Mouse (Mus musculus): ENCODE results near the gene Mms19. TPM values are rescaled to one million over a fixed set of nuclear protein-coding genes. Genes with fewer than 3 reads are reported as not detected.
"Not testable (repeated sequence)": the region's sequence is repeated elsewhere in the genome, so short reads cannot be mapped to it uniquely, and the experiment has no call there.

The Mms19 gene
- polyA plus RNA-seq, 1 experiment from 2014 or later: 27.6 TPM

DNA sequence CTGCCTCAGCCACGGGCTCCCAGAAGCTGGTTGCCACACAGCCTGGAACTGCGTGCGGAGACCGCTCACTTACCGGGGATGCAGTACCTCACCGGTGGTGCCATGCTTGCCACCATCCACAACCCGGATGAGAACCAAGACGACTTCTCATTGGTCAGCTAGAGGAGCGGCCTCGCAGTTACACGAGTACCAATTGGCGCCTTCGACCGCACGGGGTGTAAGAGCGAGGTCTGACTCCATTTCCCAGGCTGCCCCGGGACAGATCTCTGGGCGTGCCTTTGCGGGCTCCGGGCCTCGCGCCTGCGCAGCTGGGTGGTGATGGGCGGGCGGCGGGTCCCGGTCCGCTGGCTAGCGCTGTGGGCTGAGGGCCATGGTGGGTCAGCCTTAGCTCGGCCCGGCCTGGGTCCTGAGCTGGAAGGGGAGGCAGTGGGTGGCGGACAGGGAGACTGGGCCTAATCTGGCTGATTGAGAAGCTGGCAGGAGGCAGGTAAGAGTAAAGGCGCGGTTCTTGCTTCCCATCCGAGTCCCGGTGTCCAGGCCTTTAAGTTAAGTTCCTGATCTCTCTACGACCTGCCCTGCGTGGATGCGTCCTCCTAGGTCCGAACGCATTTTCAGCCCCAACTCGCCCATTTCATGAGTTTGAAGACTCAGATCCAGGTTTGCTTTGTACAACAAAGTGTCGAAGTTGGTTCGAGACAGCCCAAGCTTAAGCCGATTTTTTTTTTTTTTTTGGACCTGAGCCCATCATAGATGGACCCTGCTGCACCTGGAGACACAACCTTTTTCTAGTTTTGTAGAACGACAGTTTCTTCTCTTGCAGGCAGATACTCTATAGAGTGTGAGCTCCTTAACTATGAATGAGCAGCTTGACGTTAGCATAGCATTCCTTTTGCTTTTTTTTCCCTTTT lies 47.5 kb downstream of the Mms19 start, which contains the start of the genes Exosc1 and Zdhhc16:
Gene Exosc1 (minus strand): TSS at position 245 of the 908 bp plus-strand sequence.
Gene Zdhhc16 (plus strand): TSS at position 302 of the 908 bp plus-strand sequence.
- peak within 1 kb of the TSS; percentile 87 for H3K4me2 ChIP-seq (ENCODE audit: low read depth, low read length)
- peak within 1 kb of the TSS; percentile 27; the same call in 1 of the 2 replicates for H3K27ac ChIP-seq (ENCODE audit: low read length)
- WGBS: under 1% methylated on average over 47 of the region's 47 CpGs
- no peaks in the 10 kb centered on the region for H3K9me3 ChIP-seq (replicated peaks; ENCODE audit: control insufficient read depth, low read length)
- peaks cover 15% of the 10 kb centered on the region for H3K4me1 ChIP-seq (ENCODE audit: control insufficient read depth, insufficient read depth, low read length)
- H3K27me3 ChIP-seq (ENCODE audit: control insufficient read depth, insufficient read depth, low read length): no peaks in the 10 kb centered on the region
- peak; percentile 100 for ATAC-seq (ENCODE audit: insufficient read depth, low FRiP score)
- H3K36me3 ChIP-seq (ENCODE audit: control insufficient read depth, insufficient read depth, low read length): no peaks in the 10 kb centered on the region
- H3K4me3 ChIP-seq (replicated peaks; ENCODE audit: low read length): peak within 1 kb of the TSS; percentile 96
- H3K9ac ChIP-seq (ENCODE audit: low read length): peak within 1 kb of the TSS; percentile 87

DNA sequence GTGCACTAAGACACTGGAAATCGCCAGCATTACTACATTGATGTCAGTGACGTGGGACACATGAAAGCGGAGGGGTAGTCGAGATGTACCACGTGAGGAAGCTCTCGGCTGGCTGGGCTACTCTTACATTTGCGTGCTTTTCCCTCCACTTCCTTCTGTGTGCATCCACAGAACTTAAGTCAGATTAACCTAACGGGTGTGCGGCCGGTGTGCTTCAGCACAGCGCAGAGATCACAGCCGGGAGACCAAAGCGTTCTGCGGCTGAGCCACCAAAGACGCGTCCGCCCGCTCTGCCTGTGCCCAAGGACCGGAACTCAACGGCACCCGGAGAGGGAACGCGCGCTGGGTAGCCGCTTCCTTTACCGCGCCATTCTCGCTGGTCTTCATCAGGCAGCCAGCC lies 48.3 kb downstream of the Mms19 start:
- Histone ChIP-seq H3K9me3 (replicated peaks; ENCODE audit: control insufficient read depth, low read length) (no peaks in the 10 kb centered on the region), H3K36me3 (ENCODE audit: control insufficient read depth, insufficient read depth, low read length) (no peaks in the 10 kb centered on the region), H3K9ac (ENCODE audit: low read length) (peak overlapping the region; percentile 87), H3K4me3 (replicated peaks; ENCODE audit: low read length) (peak overlapping the region; percentile 96), H3K4me1 (ENCODE audit: control insufficient read depth, insufficient read depth, low read length) (peaks cover 15% of the 10 kb centered on the region), H3K27me3 (ENCODE audit: control insufficient read depth, insufficient read depth, low read length) (no peaks in the 10 kb centered on the region), H3K27ac (ENCODE audit: low read length) (peak overlapping the region; percentile 27; the same call in 1 of the 2 replicates), H3K4me2 (ENCODE audit: low read depth, low read length) (peak overlapping the region; percentile 87)
- under 1% methylated on average over 28 of the region's 28 CpGs for WGBS
- no peak for ATAC-seq (ENCODE audit: insufficient read depth, low FRiP score)

DNA sequence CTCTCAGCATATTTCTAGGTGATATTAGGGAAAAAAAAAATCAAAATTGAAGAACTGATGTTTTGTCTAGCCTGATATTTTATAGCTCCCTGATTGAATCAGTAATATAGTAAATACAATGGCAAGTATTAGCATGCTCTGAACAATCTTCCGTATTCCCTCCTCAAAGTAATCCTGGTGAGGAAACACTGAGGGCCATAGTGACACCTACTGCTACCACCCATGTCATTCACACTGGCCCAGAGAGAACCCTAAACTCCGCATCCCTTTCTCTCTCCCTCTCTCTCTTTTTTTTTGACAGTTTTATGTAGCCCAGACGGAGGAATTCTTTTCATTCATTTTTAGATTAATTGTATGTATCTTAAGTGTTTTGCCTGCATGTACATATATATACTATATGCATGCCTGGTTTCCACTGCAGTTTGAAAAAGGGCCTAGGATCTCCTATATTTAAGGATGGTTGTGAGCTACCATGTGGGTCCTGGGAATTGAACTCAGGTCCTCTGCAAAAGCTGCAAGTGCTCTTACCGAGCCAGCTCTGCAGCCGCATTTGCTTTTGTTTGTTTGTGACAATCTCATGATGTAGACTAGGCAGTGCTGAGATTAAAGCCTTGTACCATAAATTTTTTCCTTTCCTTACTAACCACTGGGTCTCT lies 60.4 kb downstream of the Mms19 start:
- Histone ChIP-seq H3K9ac (ENCODE audit: low read length) (no peak overlapping the region), H3K36me3 (ENCODE audit: control insufficient read depth, insufficient read depth, low read length) (peaks cover 27% of the 10 kb centered on the region), H3K4me2 (ENCODE audit: low read depth, low read length) (no peak overlapping the region), H3K4me1 (ENCODE audit: control insufficient read depth, insufficient read depth, low read length) (no peaks in the 10 kb centered on the region), H3K27ac (ENCODE audit: low read length) (no peak overlapping the region), H3K4me3 (replicated peaks; ENCODE audit: low read length) (no peak overlapping the region), H3K27me3 (ENCODE audit: control insufficient read depth, insufficient read depth, low read length) (no peaks in the 10 kb centered on the region), H3K9me3 (replicated peaks; ENCODE audit: control insufficient read depth, low read length) (no peaks in the 10 kb centered on the region)
- ATAC-seq (ENCODE audit: insufficient read depth, low FRiP score): no peak
- WGBS: 66% methylated on average over 5 of the region's 5 CpGs

DNA sequence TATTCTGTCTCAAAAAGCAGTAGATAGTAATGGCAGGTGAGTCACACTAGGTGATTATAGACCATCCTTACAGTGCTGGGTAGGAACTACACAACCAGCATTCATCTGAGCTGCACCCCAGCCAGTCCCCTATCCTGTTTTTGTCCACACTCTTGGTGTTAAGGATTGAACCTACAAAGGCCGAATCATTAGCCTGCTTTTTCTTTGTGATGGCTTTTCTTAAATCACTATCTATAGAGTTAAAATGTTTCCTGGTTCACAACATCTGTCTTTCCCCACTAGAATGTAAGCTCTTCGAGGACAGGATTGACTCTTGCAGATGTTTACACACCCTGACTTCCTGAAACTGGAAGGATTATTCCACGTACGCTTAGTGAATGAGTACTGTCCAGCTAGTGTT lies 61.5 kb downstream of the Mms19 start:
- Histone ChIP-seq H3K9me3 (replicated peaks; ENCODE audit: control insufficient read depth, low read length) (no peaks in the 10 kb centered on the region), H3K27ac (ENCODE audit: low read length) (no peak overlapping the region), H3K9ac (ENCODE audit: low read length) (no peak overlapping the region), H3K36me3 (ENCODE audit: control insufficient read depth, insufficient read depth, low read length) (peaks cover 27% of the 10 kb centered on the region), H3K4me1 (ENCODE audit: control insufficient read depth, insufficient read depth, low read length) (0 out of 2 replicates have a peak, but pooled peaks cover 1% of the 10 kb centered on the region), H3K27me3 (ENCODE audit: control insufficient read depth, insufficient read depth, low read length) (no peaks in the 10 kb centered on the region), H3K4me3 (replicated peaks; ENCODE audit: low read length) (no peak overlapping the region), H3K4me2 (ENCODE audit: low read depth, low read length) (no peak overlapping the region)
- 63% methylated on average over 4 of the region's 4 CpGs for WGBS
- no peak for ATAC-seq (ENCODE audit: insufficient read depth, low FRiP score)

DNA sequence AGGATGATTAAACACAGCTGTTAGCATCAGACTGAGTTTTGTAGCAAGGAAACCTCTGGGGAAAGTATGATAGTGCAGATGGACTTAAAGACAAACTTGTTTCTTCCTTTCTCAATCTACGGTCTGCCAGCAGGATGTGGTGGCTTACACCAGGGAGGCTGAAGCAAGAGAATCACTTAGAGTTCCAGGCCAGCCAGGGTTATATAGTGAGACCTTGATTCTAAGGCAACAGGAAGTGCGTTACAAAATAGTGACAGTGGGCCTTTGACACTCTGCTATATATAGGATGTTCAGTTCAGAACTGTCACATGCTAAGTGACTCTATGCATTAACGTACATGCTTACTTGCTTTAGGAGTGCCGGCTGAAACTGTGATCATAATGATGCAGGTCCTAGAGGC lies 64.1 kb downstream of the Mms19 start:
- Histone ChIP-seq H3K9ac (ENCODE audit: low read length) (no peak overlapping the region), H3K4me2 (ENCODE audit: low read depth, low read length) (no peak overlapping the region), H3K27me3 (ENCODE audit: control insufficient read depth, insufficient read depth, low read length) (no peaks in the 10 kb centered on the region), H3K36me3 (ENCODE audit: control insufficient read depth, insufficient read depth, low read length) (peaks cover 23% of the 10 kb centered on the region), H3K4me1 (ENCODE audit: control insufficient read depth, insufficient read depth, low read length) (peaks cover 18% of the 10 kb centered on the region), H3K27ac (ENCODE audit: low read length) (no peak overlapping the region), H3K9me3 (replicated peaks; ENCODE audit: control insufficient read depth, low read length) (no peaks in the 10 kb centered on the region), H3K4me3 (replicated peaks; ENCODE audit: low read length) (no peak overlapping the region)
- 85% methylated on average over 4 of the region's 4 CpGs for WGBS
- no peak for ATAC-seq (ENCODE audit: insufficient read depth, low FRiP score)

DNA sequence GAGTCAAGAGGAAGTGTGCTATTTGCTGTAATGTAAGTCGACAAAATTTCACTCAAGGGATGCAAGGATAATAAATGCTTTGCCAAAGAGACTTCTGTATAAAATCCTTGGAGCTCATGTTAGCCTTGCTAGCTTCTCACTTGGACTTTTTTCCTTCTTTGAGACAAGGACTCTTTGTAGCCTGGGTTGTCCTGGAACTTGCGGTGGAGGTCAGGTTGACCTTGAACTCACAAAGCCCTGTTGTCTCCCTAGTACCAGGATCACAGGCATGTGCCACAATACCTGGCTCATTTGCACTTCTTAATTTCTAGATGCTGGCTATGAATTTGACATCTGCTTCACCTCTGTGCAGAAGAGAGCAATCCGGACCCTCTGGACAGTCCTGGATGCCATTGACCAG lies 65.7 kb downstream of the Mms19 start:
- peaks cover 18% of the 10 kb centered on the region for H3K4me1 ChIP-seq (ENCODE audit: control insufficient read depth, insufficient read depth, low read length)
- no peak for ATAC-seq (ENCODE audit: insufficient read depth, low FRiP score)
- no peak overlapping the region for H3K4me3 ChIP-seq (replicated peaks; ENCODE audit: low read length)
- no peak overlapping the region for H3K9ac ChIP-seq (ENCODE audit: low read length)
- no peak overlapping the region for H3K4me2 ChIP-seq (ENCODE audit: low read depth, low read length)
- H3K27ac ChIP-seq (ENCODE audit: low read length): no peak overlapping the region
- H3K9me3 ChIP-seq (replicated peaks; ENCODE audit: control insufficient read depth, low read length): no peaks in the 10 kb centered on the region
- H3K27me3 ChIP-seq (ENCODE audit: control insufficient read depth, insufficient read depth, low read length): no peaks in the 10 kb centered on the region
- H3K36me3 ChIP-seq (ENCODE audit: control insufficient read depth, insufficient read depth, low read length): peaks cover 23% of the 10 kb centered on the region
- WGBS: 91% methylated on average over 3 of the region's 3 CpGs

DNA sequence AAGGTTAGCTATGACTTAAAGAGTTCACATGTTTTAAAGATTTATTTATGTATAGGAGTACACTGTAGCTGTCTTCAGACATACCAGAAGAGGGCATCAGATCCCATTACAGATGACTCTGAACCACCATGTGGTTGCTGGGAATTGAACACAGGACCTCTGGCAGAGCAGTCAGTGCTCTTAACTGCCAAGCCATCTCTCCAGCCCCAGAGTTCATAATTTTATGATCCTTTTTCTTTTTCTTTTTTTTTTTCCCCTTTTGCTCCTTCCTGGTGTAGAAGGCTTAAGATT lies 66.4 kb downstream of the Mms19 start:
- H3K27ac ChIP-seq (ENCODE audit: low read length); H3K27me3 ChIP-seq (ENCODE audit: control insufficient read depth, insufficient read depth, low read length); H3K9me3 ChIP-seq (replicated peaks; ENCODE audit: control insufficient read depth, low read length); ATAC-seq (ENCODE audit: insufficient read depth, low FRiP score): not testable (repeated sequence)
- Histone ChIP-seq H3K9ac (ENCODE audit: low read length) (peak overlapping the region; percentile 26; the same call in 1 of the 2 replicates), H3K36me3 (ENCODE audit: control insufficient read depth, insufficient read depth, low read length) (peaks cover 23% of the 10 kb centered on the region), H3K4me3 (replicated peaks; ENCODE audit: low read length) (0 out of 2 replicates have a peak overlapping the region, but pooled peaks have one; percentile 100), H3K4me2 (ENCODE audit: low read depth, low read length) (peak overlapping the region; percentile 82), H3K4me1 (ENCODE audit: control insufficient read depth, insufficient read depth, low read length) (peaks cover 18% of the 10 kb centered on the region)

DNA sequence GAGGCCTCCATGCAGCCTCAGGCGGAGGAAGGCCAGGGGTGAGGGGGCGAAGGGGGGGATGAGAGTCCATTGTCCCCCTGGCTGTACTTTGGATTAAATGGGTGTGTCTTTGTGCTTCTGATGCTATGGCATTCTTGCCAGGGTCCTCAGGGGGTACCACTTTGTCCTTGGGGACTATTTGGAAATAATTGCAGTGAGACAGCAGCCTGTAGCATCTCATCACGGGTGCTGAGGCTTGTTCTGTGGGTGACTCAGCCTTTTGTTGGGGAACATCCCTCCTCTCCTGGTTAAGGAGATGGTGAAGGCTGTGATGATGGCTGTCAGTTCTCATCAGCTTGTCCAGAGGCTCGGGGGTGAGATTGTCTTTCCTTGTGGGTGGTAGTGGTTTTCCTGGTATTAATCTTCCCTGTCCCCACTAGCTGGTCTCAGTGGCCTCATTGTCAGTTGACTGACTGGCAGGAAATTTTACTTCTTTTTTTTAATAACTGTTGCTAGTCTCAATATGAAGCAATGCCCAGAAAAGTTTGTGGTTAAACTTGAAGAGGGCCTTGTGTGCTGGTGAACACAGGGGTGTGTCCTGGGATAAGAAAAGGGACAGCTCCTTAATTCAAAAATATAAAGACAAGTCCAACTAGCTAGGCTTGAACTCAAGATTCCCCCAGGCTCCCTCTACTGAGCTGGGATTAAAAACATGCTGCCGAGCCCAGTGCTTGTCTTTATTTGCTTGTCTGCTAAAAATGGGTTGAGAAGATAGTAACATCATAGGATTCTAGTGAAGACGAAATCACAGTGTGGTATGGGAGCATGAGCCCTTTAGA lies 67.0 kb downstream of the Mms19 start:
- Histone ChIP-seq H3K4me2 (ENCODE audit: low read depth, low read length) (peak overlapping the region; percentile 82), H3K27ac (ENCODE audit: low read length) (peak overlapping the region; percentile 92; the same call in 1 of the 2 replicates)

More for the DNA sequence above, 67.0 kb downstream of the Mms19 start:
- no peak for ATAC-seq (ENCODE audit: insufficient read depth, low FRiP score)
- 43% methylated on average over 6 of the region's 6 CpGs for WGBS
- peak overlapping the region; percentile 100 for H3K4me3 ChIP-seq (replicated peaks; ENCODE audit: low read length)
- no peaks in the 10 kb centered on the region for H3K27me3 ChIP-seq (ENCODE audit: control insufficient read depth, insufficient read depth, low read length)
- H3K4me1 ChIP-seq (ENCODE audit: control insufficient read depth, insufficient read depth, low read length): peaks cover 18% of the 10 kb centered on the region
- no peaks in the 10 kb centered on the region for H3K9me3 ChIP-seq (replicated peaks; ENCODE audit: control insufficient read depth, low read length)
- peaks cover 17% of the 10 kb centered on the region for H3K36me3 ChIP-seq (ENCODE audit: control insufficient read depth, insufficient read depth, low read length)
- peak overlapping the region; percentile 100 for H3K9ac ChIP-seq (ENCODE audit: low read length)
